Mouse (Mus musculus) midbrain, embryonic 14.5 days (tissue): ENCODE data around the gene Sass6. TPM values are rescaled to one million over a fixed set of nuclear protein-coding genes. Genes with fewer than 3 reads are reported as not detected.
"Not testable (repeated sequence)": the region's sequence is repeated elsewhere in the genome, so short reads cannot be mapped to it uniquely, and the experiment has no call there.

Experiments used
- ATAC-seq: fragments of 200-750 bp; cut with Nextera tagmentation; 2 replicates; pipeline ENCODE4 v1.8.0; 2017; ENCODE audit warnings: moderate number of reproducible peaks, moderate library complexity; ENCODE audit not compliant: low FRiP score, low TSS enrichment
- DNase-seq: peaks from one replicate; pipeline ENCODE4 v3.0.0-alpha.2; 2015
- H3K27ac ChIP-seq: fragments of 300-500 bp; sonication (generic); replicated peaks from 2 replicates; pipeline ENCODE4 v1.5.1; 2014; ENCODE audit warnings: mild to moderate bottlenecking, low read depth, low read length, moderate library complexity
- H3K27me3 ChIP-seq: fragments of 300-500 bp; sonication (generic); 2 replicates; pipeline ENCODE4 v1.6.1; 2014; ENCODE audit warnings: low read length, control low read depth, mixed read lengths; ENCODE audit not compliant: control insufficient read depth, insufficient read depth
- H3K36me3 ChIP-seq: fragments of 300-500 bp; sonication (generic); 2 replicates; pipeline ENCODE4 v1.6.1; 2014; ENCODE audit warnings: low read length, control low read depth; ENCODE audit not compliant: control insufficient read depth, insufficient read depth
- H3K4me1 ChIP-seq: fragments of 300-500 bp; sonication (generic); 2 replicates; pipeline ENCODE4 v1.6.1; 2014; ENCODE audit warnings: mild to moderate bottlenecking, antibody characterized with exemption, low read length, control low read depth; ENCODE audit not compliant: control insufficient read depth, insufficient read depth
- H3K4me2 ChIP-seq: fragments of 300-500 bp; sonication (generic); 2 replicates; pipeline ENCODE4 v1.6.1; 2014; ENCODE audit warnings: mild to moderate bottlenecking, low read length, moderate library complexity
- H3K4me3 ChIP-seq: fragments of 300-500 bp; sonication (generic); replicated peaks from 2 replicates; pipeline ENCODE4 v1.5.1; 2014; ENCODE audit warnings: low read depth, low read length
- H3K9ac ChIP-seq: fragments of 300-500 bp; sonication (generic); replicated peaks from 2 replicates; pipeline ENCODE4 v1.6.1; 2014; ENCODE audit warnings: mild to moderate bottlenecking, low read length, moderate library complexity
- H3K9me3 ChIP-seq: fragments of 300-500 bp; sonication (generic); 2 replicates; pipeline ENCODE4 v1.6.1; 2016; ENCODE audit warnings: low read length, control low read depth, mixed read lengths; ENCODE audit not compliant: control insufficient read depth
- WGBS: fragments of 180-500 bp; shearing (Covaris S2); extraction: QIAGEN DNeasy Blood & Tissue Kit; methylation state at CpG from one replicate; pipeline ENCODE4 v1.1.7; 2014; 5-methylcytosine and 5-hydroxymethylcytosine counted together
- polyA plus RNA-seq: library from polyadenylated mRNA; unstranded; fragments of >200 nt; fragmentation: Nextera tagmentation; extraction: Ambion mirVana; gene quantifications from 2 replicates; pipeline ENCODE4 v1.2.1, GENCODE M21; 2014

Sass6 gene
- polyA plus RNA-seq, 1 experiment from 2014 or later, result 16.2 TPM

- H3K4me1 ChIP-seq, result 0 out of 2 replicates have a peak, but pooled peaks cover 7% of the 10 kb centered on the region
- WGBS, result 70% methylated on average over 5 of the region's 5 CpGs
- ATAC-seq, result no peak
These were observed 58.6 kb downstream of the Sass6 start for GRCm38 (mm10) chr3:116653278-116653945.

GRCm38 (mm10) chr3:116654051-116654450 lies 59.3 kb downstream of the Sass6 start:
- not testable (repeated sequence) for H3K9ac ChIP-seq, H3K27me3 ChIP-seq, H3K9me3 ChIP-seq, H3K27ac ChIP-seq, H3K4me2 ChIP-seq, H3K4me3 ChIP-seq, ATAC-seq, DNase-seq, H3K36me3 ChIP-seq
- 94% methylated on average over 11 of the region's 11 CpGs for WGBS
- H3K4me1 ChIP-seq, result peaks cover 10% of the 10 kb centered on the region; the same call in 1 of the 2 replicates

More at GRCm38 (mm10) chr3:116653278-116653945, 58.6 kb downstream of the Sass6 start:
- Histone ChIP-seq H3K4me2 (no peak overlapping the region), H3K27me3 (no peaks in the 10 kb centered on the region), H3K36me3 (peaks cover 5% of the 10 kb centered on the region; the same call in 1 of the 2 replicates), H3K4me3 (no peak overlapping the region), H3K27ac (no peak overlapping the region), H3K9ac (no peak overlapping the region), H3K9me3 (no peaks in the 10 kb centered on the region)
- peak; percentile 17 for DNase-seq

GRCm38 (mm10) chr3:116656184-116656965 lies 61.6 kb downstream of the Sass6 start:
- 85% methylated on average over 7 of the region's 7 CpGs for WGBS
- DNase-seq (no peak), ATAC-seq (no peak)
- H3K9me3 ChIP-seq, result no peaks in the 10 kb centered on the region
- no peak overlapping the region for H3K9ac ChIP-seq
- no peak overlapping the region for H3K27ac ChIP-seq
- H3K4me2 ChIP-seq, result no peak overlapping the region
- no peaks in the 10 kb centered on the region for H3K27me3 ChIP-seq
- peaks cover 21% of the 10 kb centered on the region for H3K4me1 ChIP-seq
- no peaks in the 10 kb centered on the region for H3K36me3 ChIP-seq
- no peak overlapping the region for H3K4me3 ChIP-seq

DNA sequence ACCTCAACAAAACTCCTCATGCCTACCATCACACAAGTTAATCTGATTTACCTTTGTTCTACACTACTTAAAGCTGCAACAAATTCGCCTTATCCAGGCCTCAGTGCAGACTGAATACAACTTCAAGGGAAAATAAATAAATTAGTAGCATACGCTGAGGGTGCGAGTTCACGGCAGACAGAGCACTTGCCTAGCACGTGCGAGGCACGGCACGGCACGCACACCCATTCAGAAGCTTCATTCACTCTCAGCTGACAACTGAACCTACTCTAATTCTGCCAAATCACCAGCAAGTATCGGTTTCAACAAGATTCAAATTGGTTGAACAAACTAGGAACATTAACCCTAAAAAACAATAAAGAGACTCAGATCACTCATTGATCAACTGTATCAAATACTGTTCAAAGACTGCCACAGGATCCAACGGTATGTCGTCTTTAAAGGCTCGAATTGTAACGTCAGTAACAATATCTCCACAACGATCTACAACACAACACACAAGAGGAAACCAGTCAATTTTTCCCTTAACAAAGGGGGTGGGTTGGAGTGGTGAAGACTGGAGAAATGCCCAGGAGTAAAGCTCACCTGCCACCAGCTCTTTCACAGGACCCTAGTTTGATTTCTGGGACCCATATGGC lies 64.3 kb downstream of the Sass6 start:
- Histone ChIP-seq H3K9ac (no peak overlapping the region), H3K36me3 (no peaks in the 10 kb centered on the region), H3K4me1 (peaks cover 28% of the 10 kb centered on the region), H3K4me2 (no peak overlapping the region), H3K27ac (no peak overlapping the region), H3K9me3 (no peaks in the 10 kb centered on the region), H3K4me3 (no peak overlapping the region), H3K27me3 (no peaks in the 10 kb centered on the region)
- ATAC-seq, result no peak
- DNase-seq, result no peak
- WGBS, result 71% methylated on average over 15 of the region's 15 CpGs

DNA sequence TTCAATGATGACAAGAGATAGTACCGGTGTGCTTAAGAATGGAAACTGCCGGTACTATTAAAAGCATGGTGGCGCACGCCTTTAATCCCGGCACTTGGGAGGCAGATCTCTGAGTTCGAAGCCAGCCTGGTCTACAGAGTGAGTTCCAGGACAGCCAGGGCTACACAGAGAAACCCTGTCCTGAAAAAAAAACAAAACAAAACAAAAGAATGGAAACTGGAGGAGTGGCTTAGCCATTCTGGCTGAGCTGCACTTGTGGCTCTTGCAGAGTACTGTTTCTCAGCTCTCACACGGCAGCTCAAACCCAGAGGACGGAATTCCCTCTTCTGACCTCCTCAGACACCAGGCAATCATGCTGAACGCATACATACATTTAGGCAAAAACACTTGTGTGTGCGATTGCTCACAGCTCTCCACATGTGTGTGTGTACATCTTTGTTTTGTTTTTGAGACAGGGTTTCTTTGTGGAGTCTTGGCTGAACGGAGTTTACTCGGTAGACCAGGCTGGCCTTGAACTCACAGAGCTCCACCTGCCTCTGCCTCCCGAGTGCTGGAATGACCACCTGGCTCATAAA lies 65.2 kb downstream of the Sass6 start:
- no peaks in the 10 kb centered on the region for H3K36me3 ChIP-seq
- no peak for DNase-seq
- peak overlapping the region; percentile 15; the same call in 1 of the 2 replicates for H3K4me2 ChIP-seq
- no peak overlapping the region for H3K4me3 ChIP-seq
- no peak overlapping the region for H3K27ac ChIP-seq
- no peak overlapping the region for H3K9ac ChIP-seq
- ATAC-seq, result no peak
- WGBS, result 83% methylated on average over 13 of the region's 13 CpGs
- H3K27me3 ChIP-seq, result no peaks in the 10 kb centered on the region
- peaks cover 28% of the 10 kb centered on the region for H3K4me1 ChIP-seq
- no peaks in the 10 kb centered on the region for H3K9me3 ChIP-seq

- DNase-seq (peak; percentile 18), ATAC-seq (no peak)
- peak overlapping the region; percentile 90 for H3K4me3 ChIP-seq
- no peaks in the 10 kb centered on the region for H3K27me3 ChIP-seq
- H3K4me2 ChIP-seq, result peak overlapping the region; percentile 84
- H3K9me3 ChIP-seq, result no peaks in the 10 kb centered on the region
- peak overlapping the region; percentile 94 for H3K27ac ChIP-seq
- peaks cover 28% of the 10 kb centered on the region for H3K4me1 ChIP-seq
- 8% methylated on average over 16 of the region's 16 CpGs for WGBS
- H3K9ac ChIP-seq, result peak overlapping the region; percentile 97
- no peaks in the 10 kb centered on the region for H3K36me3 ChIP-seq
These were observed 66.6 kb downstream of the Sass6 start for GRCm38 (mm10) chr3:116661288-116661869.

DNA sequence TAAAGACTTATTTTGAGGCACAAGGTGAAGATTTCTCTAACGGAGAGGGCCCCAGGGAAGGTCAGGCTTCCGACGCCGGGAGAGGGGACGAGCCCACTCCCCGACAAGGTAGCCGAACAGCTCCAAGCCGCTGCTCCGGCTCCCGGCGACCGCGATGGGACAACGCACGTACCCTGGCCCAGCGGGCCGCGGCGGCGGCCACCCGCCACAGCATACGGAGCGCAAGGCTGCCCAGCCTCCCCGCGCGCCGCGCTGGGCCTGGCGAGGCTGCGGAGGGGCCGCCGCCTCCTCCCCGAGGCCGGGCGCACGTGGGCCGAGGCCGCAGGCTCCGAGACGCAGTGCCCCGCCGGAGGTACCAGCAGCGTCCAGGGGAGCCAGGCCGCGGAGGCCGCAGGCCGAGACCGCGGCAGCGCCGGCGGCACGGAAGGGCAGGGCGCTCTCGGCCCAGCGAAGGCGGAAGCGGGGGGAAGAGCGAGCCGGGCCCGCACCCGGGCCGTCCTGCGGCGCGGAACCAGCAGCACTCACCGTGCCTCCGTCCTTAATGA lies 67.2 kb downstream of the Sass6 start:
- Histone ChIP-seq H3K27ac (peak overlapping the region; percentile 94), H3K9me3 (no peaks in the 10 kb centered on the region), H3K36me3 (no peaks in the 10 kb centered on the region), H3K27me3 (no peaks in the 10 kb centered on the region), H3K4me2 (peak overlapping the region; percentile 84), H3K4me1 (peaks cover 26% of the 10 kb centered on the region), H3K4me3 (peak overlapping the region; percentile 90), H3K9ac (peak overlapping the region; percentile 97)
- DNase-seq (peak; percentile 74), ATAC-seq (peak; percentile 85)
- under 1% methylated on average over 65 of the region's 68 CpGs for WGBS

GRCm38 (mm10) chr3:116662463-116662863 lies 67.7 kb downstream of the Sass6 start, which contains the start of gene Mfsd14a:
TSS of gene Mfsd14a (minus strand) at chr3:116662677.
- no peaks in the 10 kb centered on the region for H3K9me3 ChIP-seq
- no peaks in the 10 kb centered on the region for H3K36me3 ChIP-seq
- ATAC-seq (peak; percentile 99), DNase-seq (peak; percentile 97)
- H3K27ac ChIP-seq, result peak within 1 kb of the TSS; percentile 94
- H3K4me3 ChIP-seq, result peak within 1 kb of the TSS; percentile 90
- H3K27me3 ChIP-seq, result no peaks in the 10 kb centered on the region
- under 1% methylated on average over 39 of the region's 39 CpGs for WGBS
- H3K4me1 ChIP-seq, result peaks cover 21% of the 10 kb centered on the region
- peak within 1 kb of the TSS; percentile 84 for H3K4me2 ChIP-seq
- peak within 1 kb of the TSS; percentile 97 for H3K9ac ChIP-seq
